Mouse (Mus musculus): ENCODE measurements at regions not wholly inside any gene's neighbourhood (a gene's known extent, or its start where the extent isn't known, plus 50 kb on each side); places are given as distances from the start of the nearest gene placed in this dataset.

DNA sequence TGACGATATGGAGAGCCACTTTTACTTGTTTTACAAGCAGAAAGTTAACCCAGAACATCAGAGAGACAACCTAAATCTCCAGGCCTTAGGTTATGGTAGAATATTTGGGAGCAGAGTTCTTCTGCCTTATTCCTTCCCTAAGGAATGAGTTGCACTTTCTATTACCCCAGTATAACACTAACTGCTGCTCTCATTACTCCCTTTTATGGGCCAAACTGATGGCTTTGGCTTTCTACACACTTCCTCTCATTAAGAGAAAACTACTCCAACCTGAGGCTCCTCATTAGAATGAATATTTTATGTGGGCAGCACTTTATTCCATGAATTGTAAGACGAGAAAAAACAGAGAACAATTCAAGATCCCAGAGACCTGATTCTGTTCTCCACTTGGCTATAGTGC is 289.0 kb upstream of the Tnc start:
- no peaks in the 10 kb centered on the region for H3K36me3 ChIP-seq
- H3K9me3 ChIP-seq (replicated peaks), result no peaks in the 10 kb centered on the region
- H3K4me1 ChIP-seq, result no peaks in the 10 kb centered on the region
- H3K27me3 ChIP-seq (ENCODE audit: low read depth, poor library complexity, severe bottlenecking), result no peaks in the 10 kb centered on the region
- 60% methylated on average over 2 of the region's 2 CpGs for WGBS
- H3K27ac ChIP-seq, result no peak overlapping the region
- DNase-seq (ENCODE audit: low spot score), result no peak
- no peak overlapping the region for H3K4me3 ChIP-seq

- WGBS, result 72% methylated on average over 3 of the region's 3 CpGs
These were observed 283.4 kb upstream of the Tnc start for GRCm38 (mm10) chr4:64330213-64330612.

DNA sequence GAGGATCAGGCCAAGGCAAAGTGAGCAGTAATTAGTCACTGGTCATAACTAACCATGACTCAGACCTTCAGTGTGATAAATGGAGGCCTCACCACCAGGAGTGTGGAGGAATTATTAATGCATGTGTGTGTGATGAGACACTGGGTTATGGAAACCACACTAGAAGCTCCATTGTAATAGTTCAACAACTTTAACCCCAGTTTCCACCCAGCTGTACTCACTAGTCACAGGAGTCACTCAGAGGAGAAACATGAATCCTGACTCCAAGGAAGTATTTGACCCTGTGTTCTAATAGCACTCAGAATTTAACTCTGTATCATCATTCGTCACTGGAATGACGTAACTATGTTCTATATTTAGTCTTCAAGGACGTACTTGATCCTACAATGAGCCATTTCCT is 277.6 kb upstream of the Tnc start:
- no peak for DNase-seq (ENCODE audit: low spot score)
- H3K36me3 ChIP-seq, result no peaks in the 10 kb centered on the region
- no peaks in the 10 kb centered on the region for H3K9me3 ChIP-seq (replicated peaks)
- 78% methylated on average over 3 of the region's 3 CpGs for WGBS
- no peaks in the 10 kb centered on the region for H3K27me3 ChIP-seq (ENCODE audit: low read depth, poor library complexity, severe bottlenecking)
- no peak overlapping the region for H3K4me3 ChIP-seq
- H3K27ac ChIP-seq, result no peak overlapping the region
- H3K4me1 ChIP-seq, result no peaks in the 10 kb centered on the region

More at GRCm38 (mm10) chr4:64330213-64330612, 283.4 kb upstream of the Tnc start:
- Histone ChIP-seq H3K27me3 (ENCODE audit: low read depth, poor library complexity, severe bottlenecking) (no peaks in the 10 kb centered on the region), H3K4me1 (no peaks in the 10 kb centered on the region), H3K9me3 (replicated peaks) (no peaks in the 10 kb centered on the region), H3K36me3 (no peaks in the 10 kb centered on the region), H3K27ac (no peak overlapping the region), H3K4me3 (no peak overlapping the region)
- DNase-seq (ENCODE audit: low spot score), result no peak

DNA sequence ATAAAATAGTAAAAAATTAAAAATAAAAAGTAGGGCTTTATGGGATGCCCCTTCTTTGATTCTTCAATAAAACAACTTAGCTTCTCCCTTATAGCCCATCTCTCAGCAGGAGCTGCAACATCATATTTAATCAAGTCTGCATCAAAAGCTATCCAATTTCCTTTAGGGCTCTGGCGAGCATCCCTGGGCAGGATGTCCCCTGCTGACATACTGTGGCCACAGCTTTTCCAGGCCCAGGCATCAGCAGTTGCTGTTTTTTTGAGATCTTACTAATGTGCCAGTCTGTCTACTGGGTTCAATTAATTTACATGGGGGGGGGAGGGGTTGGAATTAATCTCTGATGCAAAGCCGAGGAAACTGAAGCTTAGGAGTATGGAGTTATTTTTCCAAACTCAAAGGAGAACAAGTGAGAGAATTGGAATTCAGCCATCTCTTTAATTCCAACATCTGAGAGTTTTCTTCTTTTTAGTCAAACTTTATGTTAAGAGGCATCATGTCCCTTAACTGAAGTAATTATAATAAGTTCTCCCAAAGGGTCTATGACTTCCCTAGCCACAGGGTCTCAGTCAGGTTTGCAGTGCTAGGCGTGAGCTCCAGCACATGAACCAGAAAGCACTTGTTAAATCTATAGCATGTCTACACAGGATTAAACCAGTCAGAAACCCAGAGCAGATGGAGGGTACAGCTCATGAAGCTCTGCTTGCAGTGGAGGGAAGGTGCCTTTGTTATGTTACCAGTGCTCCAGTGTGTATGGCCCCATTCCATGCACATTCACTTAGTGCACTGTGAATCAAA is 269.9 kb upstream of the Tnc start:
- no peaks in the 10 kb centered on the region for H3K36me3 ChIP-seq
- no peaks in the 10 kb centered on the region for H3K9me3 ChIP-seq (replicated peaks)
- no peak for DNase-seq (ENCODE audit: low spot score)
- no peak overlapping the region for H3K27ac ChIP-seq
- H3K4me1 ChIP-seq, result 0 out of 2 replicates have a peak, but pooled peaks cover 6% of the 10 kb centered on the region
- H3K27me3 ChIP-seq (ENCODE audit: low read depth, poor library complexity, severe bottlenecking), result no peaks in the 10 kb centered on the region
- H3K4me3 ChIP-seq, result no peak overlapping the region
- 71% methylated on average over 3 of the region's 3 CpGs for WGBS

DNA sequence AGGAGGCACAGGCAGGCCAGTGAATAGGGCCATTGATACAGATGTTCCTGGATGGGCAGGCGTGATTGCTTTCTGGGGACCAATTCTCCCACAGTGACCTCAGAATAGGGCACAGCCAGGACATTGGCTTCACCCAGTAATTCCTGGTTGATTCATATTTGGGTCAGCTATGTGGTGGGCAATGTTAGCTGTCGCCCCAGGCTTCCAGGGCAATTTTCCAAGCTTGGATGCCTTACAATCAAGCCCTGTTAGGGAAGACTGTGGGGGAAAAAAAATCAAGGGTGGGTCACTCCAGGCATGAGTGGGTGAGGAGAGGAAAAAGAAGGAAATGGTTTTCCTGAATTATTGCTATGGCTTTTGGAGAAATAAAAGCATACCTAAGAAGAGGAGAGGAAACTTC is 250.1 kb upstream of the Tnc start:
- Histone ChIP-seq H3K9me3 (replicated peaks) (no peaks in the 10 kb centered on the region), H3K4me1 (no peaks in the 10 kb centered on the region), H3K36me3 (no peaks in the 10 kb centered on the region), H3K4me3 (no peak overlapping the region), H3K27me3 (ENCODE audit: low read depth, poor library complexity, severe bottlenecking) (no peaks in the 10 kb centered on the region), H3K27ac (no peak overlapping the region)
- 95% methylated on average over 2 of the region's 2 CpGs for WGBS
- DNase-seq (ENCODE audit: low spot score), result no peak

GRCm38 (mm10) chr4:64282471-64282870 is 235.7 kb upstream of the Tnc start:
- Histone ChIP-seq H3K9me3 (replicated peaks) (no peaks in the 10 kb centered on the region), H3K4me1 (peaks cover 5% of the 10 kb centered on the region), H3K4me3 (no peak overlapping the region), H3K27me3 (ENCODE audit: low read depth, poor library complexity, severe bottlenecking) (no peaks in the 10 kb centered on the region), H3K36me3 (no peaks in the 10 kb centered on the region), H3K27ac (no peak overlapping the region)
- WGBS, result 76% methylated on average over 1 of the region's 1 CpGs
- DNase-seq (ENCODE audit: low spot score), result no peak

DNA sequence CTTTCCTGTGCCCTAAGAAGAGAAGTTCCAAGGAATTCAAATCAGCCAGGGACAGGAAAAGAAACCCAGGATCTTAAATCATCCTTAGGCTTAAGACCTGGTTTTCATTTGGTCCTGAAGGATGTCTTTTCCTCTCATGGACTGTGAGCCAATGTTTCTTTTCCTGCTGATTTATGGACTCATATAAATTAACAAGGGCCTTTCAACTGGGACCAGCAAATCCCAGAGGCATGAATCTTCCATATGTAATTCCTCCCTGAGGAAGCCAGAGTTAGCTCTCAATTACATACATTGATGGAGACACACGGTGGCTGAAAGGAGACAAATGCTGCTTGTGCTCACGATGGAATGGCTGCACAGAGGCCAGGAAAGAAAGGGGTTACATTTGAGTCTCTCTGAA is 230.2 kb upstream of the Tnc start:
- no peak for DNase-seq (ENCODE audit: low spot score)
- Histone ChIP-seq H3K27me3 (ENCODE audit: low read depth, poor library complexity, severe bottlenecking) (no peaks in the 10 kb centered on the region), H3K4me1 (peaks cover 14% of the 10 kb centered on the region), H3K4me3 (no peak overlapping the region), H3K9me3 (replicated peaks) (no peaks in the 10 kb centered on the region), H3K27ac (no peak overlapping the region), H3K36me3 (no peaks in the 10 kb centered on the region)
- 3% methylated on average over 2 of the region's 2 CpGs for WGBS

GRCm38 (mm10) chr4:64274291-64274960 is 227.6 kb upstream of the Tnc start:
- Histone ChIP-seq H3K4me3 (no peak overlapping the region), H3K4me1 (peaks cover 22% of the 10 kb centered on the region), H3K27me3 (ENCODE audit: low read depth, poor library complexity, severe bottlenecking) (no peaks in the 10 kb centered on the region), H3K9me3 (replicated peaks) (no peaks in the 10 kb centered on the region), H3K27ac (no peak overlapping the region), H3K36me3 (no peaks in the 10 kb centered on the region)
- 89% methylated on average over 3 of the region's 3 CpGs for WGBS
- DNase-seq (ENCODE audit: low spot score), result no peak

DNA sequence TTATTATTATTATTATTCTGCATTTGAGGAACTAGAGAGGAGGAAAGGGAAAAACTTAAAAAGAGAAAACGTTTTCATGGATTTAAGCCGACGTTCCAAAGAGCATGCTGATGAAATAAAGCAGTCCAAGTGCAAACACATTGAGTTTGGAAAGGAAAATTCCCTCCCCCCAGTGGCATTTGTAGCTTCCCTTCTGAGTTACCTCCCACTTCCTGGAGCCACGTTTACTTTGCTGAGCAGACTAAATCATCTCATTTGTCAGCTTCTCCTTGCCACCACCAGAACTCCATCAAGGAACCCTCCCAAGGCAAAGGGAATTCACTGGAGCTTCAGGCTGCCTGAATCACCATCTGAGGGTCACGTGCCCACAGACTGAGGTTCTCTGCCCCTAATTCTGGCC is 223.0 kb upstream of the Tnc start:
- H3K9me3 ChIP-seq (replicated peaks), result no peaks in the 10 kb centered on the region
- no peak overlapping the region for H3K4me3 ChIP-seq
- H3K36me3 ChIP-seq, result no peaks in the 10 kb centered on the region
- DNase-seq (ENCODE audit: low spot score), result no peak
- H3K4me1 ChIP-seq, result peaks cover 10% of the 10 kb centered on the region
- 66% methylated on average over 5 of the region's 5 CpGs for WGBS
- no peak overlapping the region for H3K27ac ChIP-seq
- no peaks in the 10 kb centered on the region for H3K27me3 ChIP-seq (ENCODE audit: low read depth, poor library complexity, severe bottlenecking)

- no peak overlapping the region for H3K27ac ChIP-seq
- peaks cover 10% of the 10 kb centered on the region for H3K4me1 ChIP-seq
- no peak overlapping the region for H3K4me3 ChIP-seq
- WGBS, result 92% methylated on average over 2 of the region's 2 CpGs
- DNase-seq (ENCODE audit: low spot score), result no peak
- H3K9me3 ChIP-seq (replicated peaks), result no peaks in the 10 kb centered on the region
- H3K27me3 ChIP-seq (ENCODE audit: low read depth, poor library complexity, severe bottlenecking), result no peaks in the 10 kb centered on the region
- no peaks in the 10 kb centered on the region for H3K36me3 ChIP-seq
These were observed 222.3 kb upstream of the Tnc start for GRCm38 (mm10) chr4:64269117-64269516.

GRCm38 (mm10) chr4:64260473-64260872 is 213.7 kb upstream of the Tnc start:
- DNase-seq (ENCODE audit: low spot score), result no peak
- Histone ChIP-seq H3K27me3 (ENCODE audit: low read depth, poor library complexity, severe bottlenecking) (no peaks in the 10 kb centered on the region), H3K9me3 (replicated peaks) (no peaks in the 10 kb centered on the region), H3K36me3 (no peaks in the 10 kb centered on the region), H3K4me1 (no peaks in the 10 kb centered on the region), H3K27ac (no peak overlapping the region), H3K4me3 (no peak overlapping the region)

DNA sequence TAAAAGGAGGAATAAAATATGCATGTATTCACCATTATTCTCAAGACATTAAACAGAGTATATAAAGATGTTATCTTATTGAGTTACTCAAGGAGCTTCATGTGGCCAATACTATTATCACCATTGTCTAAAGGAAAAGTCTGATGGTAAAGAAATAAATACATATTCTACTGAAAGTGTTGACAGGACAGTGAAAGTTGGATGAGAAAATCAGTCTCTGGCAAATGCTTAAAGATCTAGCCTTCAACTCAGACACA is 213.3 kb upstream of the Tnc start:
- Histone ChIP-seq H3K4me1 (no peaks in the 10 kb centered on the region), H3K4me3 (no peak overlapping the region), H3K9me3 (replicated peaks) (no peaks in the 10 kb centered on the region), H3K27me3 (ENCODE audit: low read depth, poor library complexity, severe bottlenecking) (no peaks in the 10 kb centered on the region), H3K27ac (no peak overlapping the region), H3K36me3 (no peaks in the 10 kb centered on the region)
- no peak for DNase-seq (ENCODE audit: low spot score)

DNA sequence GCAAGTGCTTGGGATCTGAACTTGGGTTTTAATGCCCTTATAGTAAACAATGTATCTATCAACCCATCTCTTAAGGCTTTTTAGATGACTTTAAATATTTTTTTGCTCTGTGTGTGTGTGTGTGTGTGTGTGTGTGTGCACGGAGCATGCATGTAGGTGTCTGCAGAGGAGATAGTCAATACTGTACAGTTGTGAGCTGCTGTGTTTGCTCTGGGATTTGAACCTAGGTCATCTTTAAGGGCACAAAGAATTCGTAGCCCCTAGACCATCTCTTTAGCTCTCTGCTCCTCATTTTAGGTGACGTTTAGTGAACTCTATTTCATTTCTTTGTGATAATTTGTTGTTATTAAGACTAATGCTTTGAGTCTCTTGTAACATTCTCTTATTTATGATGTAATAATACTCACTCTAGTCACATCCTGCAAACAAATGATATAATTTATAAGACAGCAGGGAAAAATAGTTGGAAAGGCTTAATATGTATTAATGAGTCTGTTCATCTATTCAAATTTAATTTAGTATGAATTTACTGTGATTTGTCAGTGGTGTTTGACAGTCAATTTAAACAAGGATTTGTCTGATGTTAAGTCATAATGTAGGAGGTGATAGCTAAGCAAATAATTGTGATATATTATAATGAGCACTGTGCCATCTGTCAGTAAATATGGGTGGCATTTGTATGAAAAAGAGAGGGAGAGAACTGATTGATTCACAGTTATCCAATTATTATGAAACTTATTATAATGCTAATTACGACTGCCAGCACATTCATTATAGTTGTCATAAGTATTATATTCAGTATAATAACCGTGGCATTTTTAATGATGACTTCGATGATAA is 212.8 kb upstream of the Tnc start:
- DNase-seq (ENCODE audit: low spot score), result no peak
- Histone ChIP-seq H3K9me3 (replicated peaks) (no peaks in the 10 kb centered on the region), H3K4me1 (no peaks in the 10 kb centered on the region), H3K27ac (no peak overlapping the region), H3K36me3 (no peaks in the 10 kb centered on the region), H3K4me3 (no peak overlapping the region), H3K27me3 (ENCODE audit: low read depth, poor library complexity, severe bottlenecking) (no peaks in the 10 kb centered on the region)
- WGBS, result 88% methylated on average over 6 of the region's 6 CpGs

Measured in limb, embryonic 10.5 days (tissue).